Mouse (Mus musculus) spleen, postnatal 14 days (tissue): ENCODE data around the gene Fgf9.

Experiments used
- DNase-seq, 2 experiments: peaks; one replicate each; pipeline ENCODE4 v3.0.0; 2021 to 2022; ENCODE audit warnings: low spot score in 2 of 2

Fgf9 gene

GRCm38 (mm10) chr14:58070481-58071119 lies at the start of gene Fgf9:
TSS of gene Fgf9 (plus strand) at chr14:58070547.
- no peak for DNase-seq

- DNase-seq: peak in 1 of 2 experiments; percentile 14
Observed at GRCm38 (mm10) chr14:58034567-58034966, 35.8 kb upstream of the Fgf9 start.

- DNase-seq: no peak
Observed at GRCm38 (mm10) chr14:58036174-58036573, 34.2 kb upstream of the Fgf9 start.

GRCm38 (mm10) chr14:58046639-58047284 lies 23.6 kb upstream of the Fgf9 start:
- DNase-seq: no peak

GRCm38 (mm10) chr14:58050691-58051090 lies 19.7 kb upstream of the Fgf9 start:
- DNase-seq: no peak

- no peak for DNase-seq
Observed at GRCm38 (mm10) chr14:58067586-58067985, 2.8 kb upstream of the Fgf9 start.

- DNase-seq: no peak
Observed at GRCm38 (mm10) chr14:58068641-58069040, 1.7 kb upstream of the Fgf9 start.

GRCm38 (mm10) chr14:58069927-58070326 lies 420 bp upstream of the Fgf9 start:
- DNase-seq: no peak

GRCm38 (mm10) chr14:58071120-58071641 lies 834 bp downstream of the Fgf9 start:
- DNase-seq: no peak

GRCm38 (mm10) chr14:58071830-58072770 lies 1.8 kb downstream of the Fgf9 start:
- no peak for DNase-seq

- no peak for DNase-seq
Observed at GRCm38 (mm10) chr14:58072771-58073501, 2.6 kb downstream of the Fgf9 start.

GRCm38 (mm10) chr14:58073936-58074335 lies 3.6 kb downstream of the Fgf9 start:
- DNase-seq: no peak

GRCm38 (mm10) chr14:58074621-58075432 lies 4.5 kb downstream of the Fgf9 start:
- no peak for DNase-seq

GRCm38 (mm10) chr14:58075433-58076029 lies 5.2 kb downstream of the Fgf9 start:
- DNase-seq: no peak

- DNase-seq: no peak
Observed at GRCm38 (mm10) chr14:58076030-58076521, 5.7 kb downstream of the Fgf9 start.

- no peak for DNase-seq
Observed at GRCm38 (mm10) chr14:58076726-58077255, 6.4 kb downstream of the Fgf9 start.

GRCm38 (mm10) chr14:58079471-58079870 lies 9.1 kb downstream of the Fgf9 start:
- no peak for DNase-seq

- no peak for DNase-seq
Observed at GRCm38 (mm10) chr14:58081955-58082354, 11.6 kb downstream of the Fgf9 start.

- no peak for DNase-seq
Observed at GRCm38 (mm10) chr14:58084240-58084639, 13.9 kb downstream of the Fgf9 start.

GRCm38 (mm10) chr14:58087326-58087725 lies 17.0 kb downstream of the Fgf9 start:
- DNase-seq: no peak
